Mouse (Mus musculus) thymus, adult 2 months (tissue): ENCODE results near the gene Nif3l1. TPM values are rescaled to one million over a fixed set of nuclear protein-coding genes. Genes with fewer than 3 reads are reported as not detected.

Experiments used
- DNase-seq: peaks from one replicate; pipeline ENCODE4 v3.0.0; 2021
- H3K27ac ChIP-seq: fragments of 200-500 bp; 2 replicates; pipeline ENCODE4 v1.5.1; 2012; ENCODE audit warnings: low read length, control low read depth; ENCODE audit not compliant: control insufficient read depth, insufficient read depth
- H3K27me3 ChIP-seq: fragments of 200-500 bp; 2 replicates; pipeline ENCODE4 v1.6.1; 2012; ENCODE audit warnings: mild to moderate bottlenecking, low read length, moderate library complexity, mixed read lengths; ENCODE audit not compliant: control insufficient read depth, insufficient read depth
- H3K36me3 ChIP-seq: fragments of 200-500 bp; 2 replicates; pipeline ENCODE4 v1.6.1; 2012; ENCODE audit warnings: mild to moderate bottlenecking, low read length, moderate library complexity; ENCODE audit not compliant: control insufficient read depth, insufficient read depth
- H3K4me1 ChIP-seq: fragments of 200-500 bp; replicated peaks from 2 replicates; pipeline ENCODE4 v1.6.1; 2012; ENCODE audit warnings: low read length; ENCODE audit not compliant: control insufficient read depth, insufficient read depth
- H3K4me3 ChIP-seq: fragments of 200-500 bp; 2 replicates; pipeline ENCODE4 v1.5.1; 2012; ENCODE audit warnings: mild to moderate bottlenecking, low read length, control low read depth, moderate library complexity; ENCODE audit not compliant: control insufficient read depth, insufficient read depth
- CTCF ChIP-seq: fragments of 200-500 bp; IDR thresholded peaks from 2 replicates; pipeline ENCODE4 v1.5.1; 2012; ENCODE audit warnings: mild to moderate bottlenecking, control low read depth, low read length, moderate library complexity, borderline replicate concordance; ENCODE audit not compliant: control insufficient read depth, poor library complexity, insufficient read depth; ENCODE audit errors: extremely low read depth
- POLR2A ChIP-seq: fragments of 200-500 bp; IDR thresholded peaks from 2 replicates; pipeline ENCODE4 v1.6.1; 2012; ENCODE audit warnings: mild to moderate bottlenecking, low read length, control low read depth, moderate library complexity; ENCODE audit not compliant: control insufficient read depth, poor library complexity, insufficient read depth; ENCODE audit errors: extremely low read depth
- WGBS: fragments of 180-500 bp; shearing (Covaris S2); methylation state at CpG from one replicate; pipeline ENCODE4 v1.1.7; 2018; 5-methylcytosine and 5-hydroxymethylcytosine counted together
- polyA plus RNA-seq: library from polyadenylated mRNA; depleted of rRNA; stranded (reverse); fragments of >200 nt; gene quantifications from 2 replicates; pipeline ENCODE4 v1.2.3, GENCODE M21; 2012

The Nif3l1 gene
- polyA plus RNA-seq, 1 experiment, result 18.6 TPM

DNA sequence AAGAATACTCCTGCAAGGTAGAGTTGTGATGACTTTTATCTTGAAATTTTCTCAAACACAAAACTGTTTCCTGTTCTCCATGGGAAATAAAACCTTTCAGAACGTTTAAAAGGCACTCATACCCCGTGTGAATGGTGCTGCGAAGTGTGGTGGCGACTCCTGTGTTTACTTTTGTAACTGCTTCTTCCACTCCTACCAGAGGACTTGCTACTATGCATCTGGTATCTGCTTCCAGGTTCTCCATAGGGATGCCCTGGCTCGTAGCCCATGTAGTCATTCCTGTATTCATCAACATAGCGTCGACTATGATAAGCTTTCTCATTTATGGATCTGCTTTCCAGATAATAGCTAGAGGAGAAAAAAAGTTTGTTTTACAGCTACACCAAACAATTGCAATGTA is 24.0 kb upstream of the Nif3l1 start:
- no peak for DNase-seq
- TF ChIP-seq POLR2A (no peak), CTCF (no peak)
- Histone ChIP-seq H3K4me3 (no peak overlapping the region), H3K27me3 (no peaks in the 10 kb centered on the region), H3K4me1 (peaks cover 8% of the 10 kb centered on the region), H3K36me3 (peaks cover 54% of the 10 kb centered on the region), H3K27ac (no peak overlapping the region)
- 49% methylated on average over 7 of the region's 7 CpGs for WGBS

DNA sequence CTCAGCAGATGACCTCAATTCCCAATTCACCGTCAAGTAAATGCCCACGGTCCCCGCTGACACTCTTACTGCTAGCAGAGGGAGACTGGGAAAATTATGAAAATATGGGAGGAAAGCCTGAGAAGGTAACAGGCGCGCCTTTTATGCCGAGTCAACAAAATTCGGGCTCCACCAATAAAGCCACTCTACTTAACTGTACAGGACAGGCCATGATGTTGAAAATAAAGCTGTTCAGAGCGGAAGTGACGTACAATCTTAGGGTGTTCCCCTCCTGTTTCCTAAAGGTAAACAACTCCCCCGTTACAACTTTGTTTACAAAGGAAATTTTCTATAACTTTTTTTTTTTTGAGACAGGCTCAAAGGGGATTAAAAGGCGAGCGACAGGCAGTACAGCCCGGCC is 22.1 kb upstream of the Nif3l1 start:
- H3K27me3 ChIP-seq, result no peaks in the 10 kb centered on the region
- TF ChIP-seq CTCF, result no peak
- TF ChIP-seq POLR2A, result no peak
- H3K27ac ChIP-seq, result peak overlapping the region; percentile 99
- peak overlapping the region; percentile 97 for H3K4me3 ChIP-seq
- WGBS, result 1% methylated on average over 13 of the region's 13 CpGs
- peaks cover 35% of the 10 kb centered on the region for H3K36me3 ChIP-seq
- DNase-seq, result peak; percentile 35
- peaks cover 8% of the 10 kb centered on the region for H3K4me1 ChIP-seq

DNA sequence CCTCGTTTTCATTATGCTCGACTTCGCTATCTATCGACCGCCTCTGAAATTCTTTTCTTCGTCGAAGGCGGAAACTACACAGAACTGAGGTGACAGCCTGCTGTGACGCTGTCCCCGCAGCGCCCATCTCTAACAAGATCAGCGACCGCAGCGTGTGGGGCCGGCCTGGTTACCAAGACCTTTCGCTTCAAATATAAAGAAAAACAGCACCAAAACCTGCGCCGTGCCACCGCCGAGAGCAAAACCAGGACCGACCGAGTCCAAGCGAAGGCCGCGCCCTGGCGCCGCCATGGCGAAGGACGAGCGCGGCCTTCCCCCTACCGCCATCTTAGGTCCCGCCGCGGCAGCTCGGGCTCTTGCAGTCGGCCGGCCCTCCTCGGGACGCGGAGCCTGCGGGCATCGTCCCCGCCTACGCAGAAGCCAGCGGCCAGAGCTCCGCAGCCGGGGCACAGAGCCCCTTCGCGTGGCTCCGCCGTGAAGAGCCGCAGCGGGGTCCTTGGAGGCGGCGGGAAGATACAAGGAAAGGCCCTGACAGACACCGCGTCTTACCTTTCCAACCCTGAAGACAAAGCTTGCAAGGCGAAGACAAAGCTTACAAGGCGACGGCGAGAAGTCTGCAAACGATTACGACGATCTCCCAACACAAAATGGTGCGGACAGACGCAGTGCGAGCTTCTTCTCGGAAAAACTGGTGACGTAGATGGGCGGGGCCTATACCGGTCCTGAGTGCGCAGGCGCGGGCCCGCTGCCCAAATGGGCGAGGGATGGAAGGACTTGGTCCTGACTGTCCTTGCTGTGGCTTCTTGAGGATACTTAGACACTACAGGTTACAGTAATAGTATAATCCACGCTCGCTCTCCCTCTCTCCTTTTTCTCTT is 21.3 kb upstream of the Nif3l1 start, which contains the start of gene Clk1:
Gene Clk1, minus strand, starts transcription at position 696 of the 878 bp plus-strand sequence.
- under 1% methylated on average over 79 of the region's 79 CpGs for WGBS
- DNase-seq, result peak; percentile 96
- peak within 1 kb of the TSS; percentile 97 for H3K4me3 ChIP-seq
- H3K27me3 ChIP-seq, result no peaks in the 10 kb centered on the region
- H3K27ac ChIP-seq, result peak within 1 kb of the TSS; percentile 99
- peaks cover 27% of the 10 kb centered on the region for H3K36me3 ChIP-seq
- peak; percentile 95 for TF ChIP-seq POLR2A
- TF ChIP-seq CTCF, result 0 out of 2 replicates have a peak, but pooled peaks have one; percentile 39
- peaks cover 8% of the 10 kb centered on the region for H3K4me1 ChIP-seq

DNA sequence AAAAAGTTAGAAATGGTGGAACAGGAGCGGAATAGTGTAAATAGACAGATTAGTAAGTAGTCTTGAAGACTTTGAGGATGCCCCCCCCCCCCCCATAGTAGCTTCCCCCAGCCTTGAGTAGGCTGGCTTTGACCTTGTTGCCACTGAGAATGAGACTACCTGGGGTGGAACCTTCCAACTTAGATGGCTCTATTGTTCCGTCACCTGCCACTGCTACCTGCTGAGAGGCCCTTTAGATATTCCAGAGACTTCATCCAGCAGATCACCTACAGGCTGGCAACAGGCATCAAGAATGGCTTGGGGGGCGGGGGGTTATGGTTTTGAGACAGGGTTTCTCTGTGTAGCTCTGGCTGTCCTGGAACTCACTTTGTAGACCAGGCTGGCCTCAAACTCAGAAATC is 20.4 kb upstream of the Nif3l1 start:
- no peak for TF ChIP-seq POLR2A
- WGBS, result 95% methylated on average over 3 of the region's 3 CpGs

DNA sequence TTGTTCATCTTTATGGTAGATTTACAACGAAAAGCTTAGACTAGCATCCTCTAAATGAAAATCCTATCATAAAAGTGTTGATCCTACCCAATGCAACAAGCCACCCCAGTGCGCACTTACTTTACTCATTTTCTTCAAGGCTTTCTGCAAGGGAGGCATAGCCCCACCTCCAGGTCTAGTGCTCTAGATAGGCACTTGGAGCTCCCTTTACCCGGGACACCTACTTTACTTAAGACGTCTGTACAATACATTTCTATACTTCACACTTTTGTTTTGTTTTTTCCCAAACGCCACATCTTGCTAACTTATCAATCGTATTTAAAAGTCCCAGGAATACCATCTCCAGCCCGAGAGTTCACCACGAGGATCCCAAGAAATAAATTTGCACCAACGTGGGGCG is 260 bp upstream of the Nif3l1 start:
- Histone ChIP-seq H3K4me3 (peak overlapping the region; percentile 88), H3K4me1 (peaks cover 3% of the 10 kb centered on the region), H3K36me3 (peaks cover 7% of the 10 kb centered on the region; the same call in 1 of the 2 replicates), H3K27me3 (no peaks in the 10 kb centered on the region), H3K27ac (peak overlapping the region; percentile 87)
- TF ChIP-seq POLR2A, result no peak
- no peak for TF ChIP-seq CTCF
- WGBS, result 11% methylated on average over 10 of the region's 10 CpGs
- no peak for DNase-seq

More for the DNA sequence above, 20.4 kb upstream of the Nif3l1 start:
- no peak overlapping the region for H3K27ac ChIP-seq
- no peak overlapping the region for H3K4me3 ChIP-seq
- H3K4me1 ChIP-seq, result peaks cover 8% of the 10 kb centered on the region
- H3K27me3 ChIP-seq, result no peaks in the 10 kb centered on the region
- no peak for DNase-seq
- peaks cover 18% of the 10 kb centered on the region for H3K36me3 ChIP-seq

DNA sequence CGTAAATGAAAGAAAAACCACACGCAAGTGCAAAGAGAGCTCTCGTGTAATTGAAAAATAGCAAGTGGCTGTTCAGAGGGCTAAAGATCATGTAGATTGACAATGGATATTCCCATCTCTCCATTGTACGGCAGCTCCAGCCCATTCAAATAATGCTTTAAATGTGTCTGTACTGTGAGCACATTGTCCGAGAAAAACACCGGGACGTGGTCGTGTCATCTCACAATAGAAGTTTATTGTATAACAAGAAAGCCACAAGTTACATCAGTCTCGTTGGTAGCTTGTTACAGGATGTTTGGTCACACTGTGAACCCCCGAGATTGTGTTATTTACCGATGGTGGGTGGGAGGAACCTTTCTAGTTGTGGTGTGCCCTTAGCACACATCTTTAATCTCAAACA is 910 bp downstream of the Nif3l1 start:
- WGBS, result 3% methylated on average over 11 of the region's 11 CpGs
- H3K36me3 ChIP-seq, result peaks cover 3% of the 10 kb centered on the region; the same call in 1 of the 2 replicates
- no peak for DNase-seq
- H3K4me3 ChIP-seq, result peak overlapping the region; percentile 88
- TF ChIP-seq CTCF (no peak), POLR2A (no peak)
- no peaks in the 10 kb centered on the region for H3K27me3 ChIP-seq
- H3K4me1 ChIP-seq, result peaks cover 3% of the 10 kb centered on the region
- peak overlapping the region; percentile 87; the same call in 1 of the 2 replicates for H3K27ac ChIP-seq
